Mouse (Mus musculus): ENCODE measurements at regions not wholly inside any gene's neighbourhood (a gene's known extent, or its start where the extent isn't known, plus 50 kb on each side); places are given as distances from the start of the nearest gene placed in this dataset.

- in situ Hi-C loops (cut with MboI; ENCODE audit: low sequenced_read_pairs in 2 of 2, unreplicated experiment in 2 of 2), result no loop called here
- Histone ChIP-seq H3K27ac (ENCODE audit: insufficient read depth, low read depth, low read length, poor library complexity, severe bottlenecking) (no peak overlapping the region), H3K4me1 (ENCODE audit: control insufficient read depth in 2 of 2, insufficient read depth in 2 of 2, low read length in 2 of 2, poor library complexity in 1 of 2) (no peaks in the 10 kb centered on the region), H3K9ac (ENCODE audit: insufficient read depth, low read depth, low read length, poor library complexity, severe bottlenecking) (no peak overlapping the region), H3K9me3 (ENCODE audit: control insufficient read depth, insufficient read depth, low read depth, low read length) (no peaks in the 10 kb centered on the region), H3K4me3 (ENCODE audit: insufficient read depth in 1 of 2, low read depth in 1 of 2, low read length in 2 of 2, poor library complexity in 1 of 2, severe bottlenecking in 1 of 2) (no peak overlapping the region), H3K36me3 (ENCODE audit: control insufficient read depth, insufficient read depth, low read length, poor library complexity, severe bottlenecking) (no peaks in the 10 kb centered on the region)
- TF ChIP-seq ZNF384 (IDR thresholded peaks at IDR 0.05; ENCODE audit: low read depth, low read length) (no peak), ZC3H11A (IDR thresholded peaks at IDR 0.05; ENCODE audit: borderline replicate concordance, low read depth, low read length) (no peak)
- no peak for DNase-seq (ENCODE audit: low read depth, low spot score)
These were observed 272.1 kb upstream of the Runx1 start for GRCm38 (mm10) chr16:93098057-93098456.

- no peak for TF ChIP-seq ZC3H11A (IDR thresholded peaks at IDR 0.05; ENCODE audit: borderline replicate concordance, low read depth, low read length)
- no peak for TF ChIP-seq CHD2 (IDR thresholded peaks at IDR 0.05; ENCODE audit: low read depth, low read length)
- TF ChIP-seq ZNF384 (IDR thresholded peaks at IDR 0.05; ENCODE audit: low read depth, low read length), result no peak
- no peak for TF ChIP-seq MAFK (IDR thresholded peaks at IDR 0.05; ENCODE audit: insufficient read depth, low read depth, low read length)
- TF ChIP-seq HCFC1 (IDR thresholded peaks at IDR 0.05; ENCODE audit: borderline replicate concordance, insufficient read depth, low read length), result no peak
- no peak for DNase-seq (ENCODE audit: low read depth, low spot score)
- no peak overlapping the region for H3K4me3 ChIP-seq (ENCODE audit: insufficient read depth in 1 of 2, low read depth in 1 of 2, low read length in 2 of 2, poor library complexity in 1 of 2, severe bottlenecking in 1 of 2)
- no peaks in the 10 kb centered on the region for H3K9me3 ChIP-seq (ENCODE audit: control insufficient read depth, insufficient read depth, low read depth, low read length)
- no peaks in the 10 kb centered on the region for H3K4me1 ChIP-seq (ENCODE audit: control insufficient read depth in 2 of 2, insufficient read depth in 2 of 2, low read length in 2 of 2, poor library complexity in 1 of 2)
- H3K9ac ChIP-seq (ENCODE audit: insufficient read depth, low read depth, low read length, poor library complexity, severe bottlenecking), result no peak overlapping the region
- H3K36me3 ChIP-seq (ENCODE audit: control insufficient read depth, insufficient read depth, low read length, poor library complexity, severe bottlenecking), result no peaks in the 10 kb centered on the region
- no peak overlapping the region for H3K27ac ChIP-seq (ENCODE audit: insufficient read depth, low read depth, low read length, poor library complexity, severe bottlenecking)
- in situ Hi-C loops (cut with MboI; ENCODE audit: low sequenced_read_pairs in 2 of 2, unreplicated experiment in 2 of 2), result no loop called here
These were observed 270.2 kb upstream of the Runx1 start for GRCm38 (mm10) chr16:93096175-93096574.

GRCm38 (mm10) chr16:93092796-93093195 is 266.8 kb upstream of the Runx1 start:
- no peak overlapping the region for H3K9ac ChIP-seq (ENCODE audit: insufficient read depth, low read depth, low read length, poor library complexity, severe bottlenecking)
- H3K9me3 ChIP-seq (ENCODE audit: control insufficient read depth, insufficient read depth, low read depth, low read length), result no peaks in the 10 kb centered on the region
- TF ChIP-seq ZC3H11A (IDR thresholded peaks at IDR 0.05; ENCODE audit: borderline replicate concordance, low read depth, low read length), result no peak
- no peak for TF ChIP-seq ZNF384 (IDR thresholded peaks at IDR 0.05; ENCODE audit: low read depth, low read length)
- TF ChIP-seq MAFK (IDR thresholded peaks at IDR 0.05; ENCODE audit: insufficient read depth, low read depth, low read length), result no peak
- no peak for TF ChIP-seq CHD2 (IDR thresholded peaks at IDR 0.05; ENCODE audit: low read depth, low read length)
- no peak for TF ChIP-seq HCFC1 (IDR thresholded peaks at IDR 0.05; ENCODE audit: borderline replicate concordance, insufficient read depth, low read length)
- in situ Hi-C loops (cut with MboI; ENCODE audit: low sequenced_read_pairs in 2 of 2, unreplicated experiment in 2 of 2), result no loop called here
- no peaks in the 10 kb centered on the region for H3K36me3 ChIP-seq (ENCODE audit: control insufficient read depth, insufficient read depth, low read length, poor library complexity, severe bottlenecking)
- no peak overlapping the region for H3K4me3 ChIP-seq (ENCODE audit: insufficient read depth in 1 of 2, low read depth in 1 of 2, low read length in 2 of 2, poor library complexity in 1 of 2, severe bottlenecking in 1 of 2)
- no peaks in the 10 kb centered on the region for H3K4me1 ChIP-seq (ENCODE audit: control insufficient read depth in 2 of 2, insufficient read depth in 2 of 2, low read length in 2 of 2, poor library complexity in 1 of 2)
- no peak for DNase-seq (ENCODE audit: low read depth, low spot score)
- H3K27ac ChIP-seq (ENCODE audit: insufficient read depth, low read depth, low read length, poor library complexity, severe bottlenecking), result no peak overlapping the region

GRCm38 (mm10) chr16:93085227-93085883 is 259.4 kb upstream of the Runx1 start:
- no peak overlapping the region for H3K9ac ChIP-seq (ENCODE audit: insufficient read depth, low read depth, low read length, poor library complexity, severe bottlenecking)
- H3K36me3 ChIP-seq (ENCODE audit: control insufficient read depth, insufficient read depth, low read length, poor library complexity, severe bottlenecking), result no peaks in the 10 kb centered on the region
- in situ Hi-C loops (cut with MboI; ENCODE audit: low sequenced_read_pairs in 2 of 2, unreplicated experiment in 2 of 2), result no loop called here
- no peaks in the 10 kb centered on the region for H3K4me1 ChIP-seq (ENCODE audit: control insufficient read depth in 2 of 2, insufficient read depth in 2 of 2, low read length in 2 of 2, poor library complexity in 1 of 2)
- no peak for DNase-seq (ENCODE audit: low read depth, low spot score)
- H3K9me3 ChIP-seq (ENCODE audit: control insufficient read depth, insufficient read depth, low read depth, low read length), result no peaks in the 10 kb centered on the region
- no peak overlapping the region for H3K27ac ChIP-seq (ENCODE audit: insufficient read depth, low read depth, low read length, poor library complexity, severe bottlenecking)
- no peak overlapping the region for H3K4me3 ChIP-seq (ENCODE audit: insufficient read depth in 1 of 2, low read depth in 1 of 2, low read length in 2 of 2, poor library complexity in 1 of 2, severe bottlenecking in 1 of 2)
- TF ChIP-seq ZC3H11A (IDR thresholded peaks at IDR 0.05; ENCODE audit: borderline replicate concordance, low read depth, low read length) (no peak), ZNF384 (IDR thresholded peaks at IDR 0.05; ENCODE audit: low read depth, low read length) (no peak)

- Histone ChIP-seq H3K9ac (ENCODE audit: insufficient read depth, low read depth, low read length, poor library complexity, severe bottlenecking) (no peak overlapping the region), H3K4me3 (ENCODE audit: insufficient read depth in 1 of 2, low read depth in 1 of 2, low read length in 2 of 2, poor library complexity in 1 of 2, severe bottlenecking in 1 of 2) (no peak overlapping the region), H3K4me1 (ENCODE audit: control insufficient read depth in 2 of 2, insufficient read depth in 2 of 2, low read length in 2 of 2, poor library complexity in 1 of 2) (no peaks in the 10 kb centered on the region), H3K27ac (ENCODE audit: insufficient read depth, low read depth, low read length, poor library complexity, severe bottlenecking) (no peak overlapping the region), H3K9me3 (ENCODE audit: control insufficient read depth, insufficient read depth, low read depth, low read length) (no peaks in the 10 kb centered on the region), H3K36me3 (ENCODE audit: control insufficient read depth, insufficient read depth, low read length, poor library complexity, severe bottlenecking) (no peaks in the 10 kb centered on the region)
- DNase-seq (ENCODE audit: low read depth, low spot score), result no peak
- TF ChIP-seq CHD2 (IDR thresholded peaks at IDR 0.05; ENCODE audit: low read depth, low read length) (no peak), HCFC1 (IDR thresholded peaks at IDR 0.05; ENCODE audit: borderline replicate concordance, insufficient read depth, low read length) (no peak), ZNF384 (IDR thresholded peaks at IDR 0.05; ENCODE audit: low read depth, low read length) (no peak), MAFK (IDR thresholded peaks at IDR 0.05; ENCODE audit: insufficient read depth, low read depth, low read length) (no peak), ZC3H11A (IDR thresholded peaks at IDR 0.05; ENCODE audit: borderline replicate concordance, low read depth, low read length) (no peak)
- in situ Hi-C loops (cut with MboI; ENCODE audit: low sequenced_read_pairs in 2 of 2, unreplicated experiment in 2 of 2), result no loop called here
These were observed 257.8 kb upstream of the Runx1 start for GRCm38 (mm10) chr16:93083756-93084155.
